Mouse (Mus musculus) layer of hippocampus, adult 9-11 months (tissue): ENCODE measurements around the gene Bcl9.

ENCODE experiments used
- DNase-seq: peaks from one replicate; pipeline ENCODE4 v3.0.0; 2022

The Bcl9 gene

GRCm38 (mm10) chr3:97230631-97231404 lies 66.9 kb downstream of the Bcl9 start:
- no peak for DNase-seq

DNA sequence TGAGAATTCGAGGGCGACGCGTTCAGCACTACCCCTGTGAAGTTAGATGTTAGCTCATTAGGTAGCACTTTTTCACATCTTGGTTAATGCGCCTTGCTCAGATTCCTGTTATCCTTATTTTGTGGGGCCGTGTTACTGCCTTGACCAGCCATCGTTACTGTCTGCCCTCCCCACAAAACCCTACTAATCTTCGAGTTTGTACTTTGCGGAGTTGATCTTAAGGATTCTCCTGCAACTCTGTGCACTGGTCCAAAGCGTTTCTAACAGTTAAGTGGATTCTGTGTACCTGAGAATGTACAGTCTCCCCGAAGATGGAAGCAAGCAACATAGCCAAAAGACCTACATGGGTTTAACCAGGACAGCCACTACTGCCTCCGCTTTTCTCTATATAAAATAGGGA lies 69.3 kb downstream of the Bcl9 start:
- no peak for DNase-seq

GRCm38 (mm10) chr3:97228020-97228419 lies 69.7 kb downstream of the Bcl9 start:
- no peak for DNase-seq

DNA sequence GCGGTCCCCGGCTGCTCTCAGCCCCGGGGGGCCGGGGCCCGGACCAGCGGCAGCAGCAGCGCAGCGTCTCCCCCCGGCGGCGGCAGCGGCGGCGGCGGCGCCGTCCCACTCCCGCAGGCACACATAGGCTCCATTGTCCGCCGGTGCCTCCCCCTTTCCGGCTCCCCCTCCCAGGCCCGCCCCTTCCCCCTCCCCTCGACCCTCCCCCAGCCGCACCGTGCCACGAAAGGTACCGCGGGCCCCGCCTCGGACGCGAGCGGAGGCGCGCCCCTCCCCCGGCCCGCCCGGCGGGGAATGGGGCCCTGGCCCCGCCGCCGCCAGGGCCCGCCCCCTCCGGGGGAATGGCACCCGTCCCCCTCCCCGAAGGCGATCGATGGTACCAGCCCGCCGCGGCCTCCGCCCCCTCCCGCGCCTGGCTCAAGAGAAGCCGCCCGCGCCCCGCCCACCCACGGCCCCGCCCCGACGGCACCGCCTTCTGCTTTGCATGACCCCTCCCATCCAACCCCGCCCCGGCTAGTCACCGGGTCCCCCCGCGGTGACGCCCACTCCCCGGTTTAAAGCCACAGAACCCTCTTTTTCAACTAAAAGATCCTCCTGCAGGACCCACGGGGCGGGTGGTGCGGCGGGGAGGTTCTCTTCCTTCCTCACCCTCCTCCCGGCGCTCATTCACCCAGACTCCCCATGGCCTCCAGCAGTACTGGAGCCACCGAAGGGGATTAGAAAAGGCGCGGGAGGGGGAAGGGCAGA lies 70.3 kb downstream of the Bcl9 start:
- DNase-seq, result peak; percentile 96

- DNase-seq, result no peak
Measured at GRCm38 (mm10) chr3:97226719-97227118, 71.0 kb downstream of the Bcl9 start.

DNA sequence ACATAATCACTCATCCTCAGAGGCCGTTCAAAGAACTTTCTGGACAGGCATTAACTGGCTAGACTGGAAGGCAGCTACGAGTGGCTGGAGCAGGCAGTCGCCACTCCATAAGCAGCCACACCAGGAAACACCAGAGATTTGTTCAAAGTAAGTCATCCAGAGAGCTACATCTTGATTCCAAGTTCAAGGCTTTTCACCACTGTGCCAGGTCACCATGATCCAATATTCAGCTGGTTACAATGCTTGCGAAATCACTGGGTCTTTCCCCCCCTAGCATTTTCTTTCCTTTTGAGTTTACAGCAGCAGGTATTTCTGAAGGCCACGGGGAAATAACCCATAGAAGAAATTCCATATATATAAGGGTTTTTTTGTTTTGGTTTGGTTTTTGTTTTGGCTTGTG lies 72.5 kb downstream of the Bcl9 start:
- no peak for DNase-seq

- DNase-seq, result no peak
Measured at GRCm38 (mm10) chr3:97223261-97223660, 74.5 kb downstream of the Bcl9 start.

- DNase-seq, result no peak
Measured at GRCm38 (mm10) chr3:97215526-97215925, 82.2 kb downstream of the Bcl9 start.

GRCm38 (mm10) chr3:97214439-97214838 lies 83.3 kb downstream of the Bcl9 start:
- peak; percentile 43 for DNase-seq

GRCm38 (mm10) chr3:97213871-97214270 lies 83.8 kb downstream of the Bcl9 start:
- DNase-seq, result no peak

GRCm38 (mm10) chr3:97211177-97211576 lies 86.5 kb downstream of the Bcl9 start:
- DNase-seq, result no peak

DNA sequence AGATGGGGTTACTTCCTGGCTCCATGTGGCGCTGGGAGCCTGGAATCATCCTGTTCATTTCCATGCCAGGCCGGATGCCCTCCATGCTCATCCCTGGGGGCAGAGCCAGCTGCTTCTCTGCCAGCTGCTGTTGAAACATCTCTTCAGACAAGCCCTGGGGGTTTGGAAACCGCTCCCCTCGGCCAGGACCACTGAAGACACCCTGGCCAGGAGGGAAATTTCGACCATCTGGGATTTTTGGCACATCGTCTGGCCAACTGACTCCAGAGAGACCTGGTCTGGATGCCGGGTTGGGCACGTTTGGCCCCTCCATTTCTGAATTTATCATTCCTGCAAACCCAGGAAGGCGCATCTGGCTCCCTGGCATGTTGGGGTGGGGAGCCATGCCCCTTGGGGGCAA lies 88.4 kb downstream of the Bcl9 start:
- no peak for DNase-seq

- no peak for DNase-seq
Measured at GRCm38 (mm10) chr3:97206521-97206920, 91.2 kb downstream of the Bcl9 start.

- DNase-seq, result no peak
Measured at GRCm38 (mm10) chr3:97203880-97204279, 93.8 kb downstream of the Bcl9 start.

DNA sequence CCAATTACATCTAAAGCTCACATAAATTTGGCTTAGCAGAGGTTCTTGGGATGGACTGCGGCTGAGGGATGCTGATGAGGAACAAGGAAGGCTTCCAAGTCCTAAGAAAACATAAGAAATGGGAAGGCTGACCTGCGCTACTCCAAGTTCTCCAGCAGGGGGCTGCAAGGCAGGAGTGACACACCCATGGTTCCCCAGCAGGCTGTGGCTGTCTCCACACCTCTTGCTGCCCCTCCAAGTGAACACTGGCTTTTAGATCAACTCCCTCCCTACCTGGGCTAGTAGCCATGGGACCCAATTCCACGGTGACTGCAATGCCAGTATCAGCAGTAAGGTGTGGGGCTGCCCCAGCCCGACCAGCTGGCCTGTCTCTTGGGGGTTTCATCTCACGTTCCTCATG lies 95.8 kb downstream of the Bcl9 start:
- DNase-seq, result peak; percentile 29

DNA sequence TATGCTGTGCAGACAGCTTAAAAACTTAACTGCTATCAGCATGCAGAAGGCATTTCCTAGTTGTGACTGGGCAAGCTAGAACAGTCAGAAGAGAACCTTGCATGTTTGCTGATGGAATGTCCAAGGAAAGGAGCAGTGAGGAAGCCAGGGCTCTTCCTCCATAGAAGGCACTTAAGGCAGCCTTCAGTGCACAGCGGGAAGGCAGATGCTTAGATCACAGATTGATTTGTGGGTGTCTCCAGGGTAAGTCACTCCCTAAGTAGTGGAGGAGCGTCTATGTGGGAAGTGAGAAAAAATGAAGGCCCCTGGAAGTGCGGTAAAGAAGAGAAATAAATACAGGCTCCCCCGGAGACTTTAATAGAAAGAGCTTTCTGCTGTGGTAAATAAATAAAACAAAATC lies 98.5 kb downstream of the Bcl9 start:
- DNase-seq, result no peak

DNA sequence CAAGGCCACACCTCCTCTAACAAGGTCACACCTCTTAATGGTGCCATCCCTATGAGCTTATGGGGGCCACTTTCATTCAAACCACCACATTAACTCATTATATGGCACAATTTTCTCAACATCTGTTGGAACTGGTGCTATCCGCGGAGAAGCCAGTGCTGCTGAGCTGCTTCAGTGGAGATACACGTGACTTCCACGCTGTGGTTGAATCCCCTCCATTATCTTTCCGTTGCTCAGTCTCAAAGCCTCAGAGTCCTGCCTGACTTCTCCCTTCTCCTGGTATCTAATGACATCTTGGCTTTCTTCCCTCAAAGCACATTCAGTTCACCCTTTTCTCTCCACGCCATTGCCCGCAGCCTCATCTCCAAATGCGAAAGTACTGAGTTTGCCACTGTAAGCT lies 101.1 kb downstream of the Bcl9 start:
- DNase-seq, result no peak

- peak; percentile 48 for DNase-seq
Measured at GRCm38 (mm10) chr3:97185098-97185860, 112.4 kb downstream of the Bcl9 start.

DNA sequence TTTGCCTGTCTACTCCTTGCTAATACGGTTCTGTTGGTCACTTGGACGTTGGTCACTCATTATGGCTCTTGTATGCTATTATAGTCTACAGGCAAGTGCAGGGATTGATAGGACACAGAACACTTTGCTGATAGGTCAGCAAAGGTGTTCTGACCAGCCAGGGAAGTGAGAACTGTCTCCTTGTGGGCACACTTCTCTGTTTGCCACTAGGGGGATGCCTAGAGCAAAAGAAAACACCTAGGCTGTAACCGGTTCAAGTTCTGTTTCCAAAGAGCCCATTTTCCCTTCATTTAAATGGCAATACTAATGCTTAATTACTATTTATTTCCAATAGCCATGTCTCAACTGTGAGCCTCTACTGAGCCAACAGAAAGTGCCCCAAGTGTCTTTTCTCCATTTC lies 113.9 kb downstream of the Bcl9 start:
- no peak for DNase-seq

DNA sequence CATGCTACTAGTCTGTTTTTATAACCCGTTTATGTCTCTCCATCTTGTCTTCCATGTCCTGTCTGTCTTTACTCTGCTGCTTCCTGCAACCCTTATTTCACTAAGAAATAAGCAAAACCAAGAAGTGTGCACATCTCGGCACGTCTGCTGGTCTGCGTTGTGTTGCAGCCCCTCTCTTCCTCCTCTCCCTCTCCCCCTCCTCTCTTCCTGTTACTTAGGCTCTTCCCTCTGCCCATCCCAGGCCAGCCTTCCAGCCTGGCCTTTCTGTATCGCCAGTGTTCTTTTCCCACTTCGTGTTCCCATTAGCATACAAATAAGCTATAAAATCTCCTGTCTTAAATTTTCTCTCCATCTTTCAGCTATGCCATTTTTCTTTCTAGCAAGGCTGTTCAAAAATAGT lies 117.2 kb downstream of the Bcl9 start:
- no peak for DNase-seq

DNA sequence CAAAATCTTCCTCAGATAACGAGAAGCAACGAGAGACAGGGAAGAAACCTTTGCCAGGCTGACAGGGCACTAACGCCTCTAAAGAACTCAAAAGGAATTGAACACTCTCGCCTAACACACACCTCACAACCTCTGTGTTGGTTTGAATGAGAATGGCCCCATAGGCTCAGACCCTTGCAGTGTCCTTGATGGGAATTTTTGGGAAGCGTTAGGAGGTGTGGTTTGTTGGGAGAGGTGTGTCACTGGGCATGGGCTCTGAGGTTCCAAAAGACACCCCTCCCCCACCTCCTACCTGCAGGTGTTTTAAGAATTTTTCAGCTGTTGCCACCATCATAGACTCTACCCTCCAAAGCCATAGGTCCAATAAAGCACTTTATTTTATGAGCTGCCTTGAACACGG lies 118.8 kb downstream of the Bcl9 start:
- DNase-seq, result no peak

DNA sequence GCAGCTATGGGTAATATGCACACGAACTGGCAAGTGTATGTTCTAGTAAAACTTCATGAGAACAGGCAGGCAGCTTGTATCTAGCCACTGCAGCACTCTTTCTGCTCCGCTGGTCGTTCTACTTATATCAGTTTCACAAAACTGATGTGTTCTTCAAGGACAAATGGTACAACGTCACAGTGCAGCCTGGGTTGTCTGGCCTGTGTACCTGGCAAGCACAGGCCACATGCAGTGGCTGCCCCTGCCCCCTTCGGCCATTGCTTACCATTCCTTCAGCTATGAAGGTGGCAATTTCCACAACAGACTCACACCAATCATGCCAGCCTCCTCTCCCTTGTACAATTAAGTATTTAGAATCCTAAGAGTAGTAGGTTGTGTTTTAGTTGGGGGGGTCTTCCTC lies 125.1 kb downstream of the Bcl9 start:
- DNase-seq, result no peak

GRCm38 (mm10) chr3:97172231-97172630 lies 125.5 kb downstream of the Bcl9 start:
- no peak for DNase-seq

DNA sequence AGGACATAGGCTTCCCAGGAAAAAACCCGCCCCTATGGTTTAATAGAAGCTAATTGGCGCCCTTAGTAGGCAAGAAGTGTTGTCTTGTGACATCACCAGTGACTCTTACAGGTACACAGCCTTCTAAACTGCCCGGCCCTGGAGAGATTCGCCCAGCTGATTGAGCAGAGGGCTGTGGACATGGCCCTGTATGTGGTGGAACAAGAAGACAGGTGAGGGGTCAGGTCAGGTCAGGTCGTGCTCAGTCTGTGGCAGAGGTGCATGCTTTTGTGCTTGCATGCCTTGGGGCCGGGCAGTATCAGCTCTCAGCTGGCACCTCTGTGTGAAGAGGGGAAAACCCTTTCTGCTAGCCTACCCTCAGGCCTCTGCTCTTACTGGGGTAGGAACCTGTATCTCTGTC lies 126.2 kb downstream of the Bcl9 start:
- no peak for DNase-seq
